8 mouse cellular contexts compared by ENCODE assay signal in genomic region chr16:38453203-38453553, GRCm38 (mm10). TPM values are rescaled to one million over a fixed set of nuclear protein-coding genes. Genes with fewer than 3 reads are reported as not detected.
DNase-seq lines count a peak whose midpoint lies in the region; ATAC-seq and TF ChIP-seq lines count a peak whose summit lies in the region.

No protein-coding gene starts in this region.

- H3K9me3 ChIP-seq in heart, embryonic 14.5 days (ENCODE audit: control insufficient read depth, low read length): no peaks in the 10 kb centered on the region
- no peaks in the 10 kb centered on the region for H3K9me3 ChIP-seq in ES-E14 (ENCODE audit: control insufficient read depth, insufficient read depth, low read depth, low read length)
- no peaks in the 10 kb centered on the region for H3K9me3 ChIP-seq in hindbrain, embryonic 10.5 days
- H3K9me3 ChIP-seq in midbrain, embryonic 10.5 days (replicated peaks): no peaks in the 10 kb centered on the region

- H3K27ac ChIP-seq in heart, embryonic 14.5 days (replicated peaks in 1 of 2; ENCODE audit: control insufficient read depth in 1 of 2, insufficient read depth in 1 of 2, low read depth in 2 of 2, low read length in 2 of 2): peak overlapping the region; percentile 72 to 91
- peak overlapping the region; percentile 54; the same call in 1 of the 2 replicates for H3K27ac ChIP-seq in ES-E14 (ENCODE audit: insufficient read depth, low read depth, low read length, poor library complexity, severe bottlenecking)
- H3K27ac ChIP-seq in hindbrain, embryonic 10.5 days: peak overlapping the region; percentile 98
- peak overlapping the region; percentile 97 for H3K27ac ChIP-seq in midbrain, embryonic 10.5 days (replicated peaks)

- H3K36me3 ChIP-seq in heart, embryonic 14.5 days (ENCODE audit: control insufficient read depth, insufficient read depth, low read length): peaks cover 24% of the 10 kb centered on the region
- peaks cover 6% of the 10 kb centered on the region; the same call in 1 of the 2 replicates for H3K36me3 ChIP-seq in ES-E14 (ENCODE audit: control insufficient read depth, insufficient read depth, low read length, poor library complexity, severe bottlenecking)
- H3K36me3 ChIP-seq in hindbrain, embryonic 10.5 days: peaks cover 25% of the 10 kb centered on the region
- H3K36me3 ChIP-seq in midbrain, embryonic 10.5 days: peaks cover 27% of the 10 kb centered on the region

- in situ Hi-C loops in ES-E14 (cut with MboI; ENCODE audit: low sequenced_read_pairs in 2 of 2, unreplicated experiment in 2 of 2): no loop called here

- peak overlapping the region; percentile 66 to 74 for H3K4me3 ChIP-seq in heart, embryonic 14.5 days (ENCODE audit: control insufficient read depth in 1 of 2, insufficient read depth in 1 of 2, low read depth in 1 of 2, low read length in 2 of 2)
- peak overlapping the region; percentile 75 to 95 for H3K4me3 ChIP-seq in ES-E14 (ENCODE audit: insufficient read depth in 1 of 2, low read depth in 1 of 2, low read length in 2 of 2, poor library complexity in 1 of 2, severe bottlenecking in 1 of 2)
- H3K4me3 ChIP-seq in hindbrain, embryonic 10.5 days: peak overlapping the region; percentile 79
- H3K4me3 ChIP-seq in midbrain, embryonic 10.5 days: peak overlapping the region; percentile 88

- H3K27me3 ChIP-seq in heart, embryonic 14.5 days (ENCODE audit: control insufficient read depth, insufficient read depth, low read length): no peaks in the 10 kb centered on the region
- H3K27me3 ChIP-seq in hindbrain, embryonic 10.5 days (ENCODE audit: insufficient read depth, poor library complexity, severe bottlenecking): no peaks in the 10 kb centered on the region
- H3K27me3 ChIP-seq in midbrain, embryonic 10.5 days (ENCODE audit: low read depth, poor library complexity, severe bottlenecking): no peaks in the 10 kb centered on the region

- peaks cover 8 to 9% of the 10 kb centered on the region in 2 experiments for H3K4me1 ChIP-seq in heart, embryonic 14.5 days (ENCODE audit: control insufficient read depth in 2 of 2, insufficient read depth in 2 of 2, low read length in 2 of 2)
- peaks cover 8 to 17% of the 10 kb centered on the region in 2 experiments for H3K4me1 ChIP-seq in ES-E14 (ENCODE audit: control insufficient read depth in 2 of 2, insufficient read depth in 2 of 2, low read length in 2 of 2, poor library complexity in 1 of 2)
- peaks cover 32% of the 10 kb centered on the region for H3K4me1 ChIP-seq in hindbrain, embryonic 10.5 days (replicated peaks)
- H3K4me1 ChIP-seq in midbrain, embryonic 10.5 days: peaks cover 24% of the 10 kb centered on the region

- 34% methylated on average over 3 of the region's 3 CpGs for WGBS in heart, embryonic 14.5 days
- 39% methylated on average over 3 of the region's 3 CpGs for WGBS in hindbrain, embryonic 10.5 days
- WGBS in midbrain, embryonic 10.5 days: 38% methylated on average over 3 of the region's 3 CpGs

- peak overlapping the region; percentile 86 for H3K4me2 ChIP-seq in heart, embryonic 14.5 days (ENCODE audit: low read length)

- no peak for DNase-seq in heart, adult 8-10 months (ENCODE audit: low spot score)
- DNase-seq in ES-E14 (ENCODE audit: low read depth, low spot score) (no peak), adipocyte (ENCODE audit: low spot score) (no peak)
- DNase-seq in hindbrain, embryonic 10.5 days (ENCODE audit: low spot score): no peak
- DNase-seq in midbrain, embryonic 10.5 days (ENCODE audit: low spot score): no peak
- DNase-seq in urinary bladder, postnatal 4 days (ENCODE audit: low spot score in 2 of 2): no peak
- DNase-seq in frontal cortex, adult 2 months (ENCODE audit: extremely low spot score in 1 of 2, low spot score in 1 of 2): no peak

- peak overlapping the region; percentile 96 for H3K9ac ChIP-seq in heart, embryonic 14.5 days (ENCODE audit: low read length)
- peak overlapping the region; percentile 85 for H3K9ac ChIP-seq in ES-E14 (ENCODE audit: insufficient read depth, low read depth, low read length, poor library complexity, severe bottlenecking)

- no peak for ATAC-seq in heart, embryonic 14.5 days (ENCODE audit: insufficient number of reproducible peaks, insufficient read depth, low FRiP score, low read depth)

TF ChIP-seq in ES-E14, 5 proteins besides CTCF, POLR2A, EP300 and RAD21:
- TF ChIP-seq ZC3H11A (IDR thresholded peaks at IDR 0.05; ENCODE audit: borderline replicate concordance, low read depth, low read length): no peak
- TF ChIP-seq HCFC1 (IDR thresholded peaks at IDR 0.05; ENCODE audit: borderline replicate concordance, insufficient read depth, low read length): no peak
- TF ChIP-seq CHD2 (IDR thresholded peaks at IDR 0.05; ENCODE audit: low read depth, low read length): no peak
- TF ChIP-seq MAFK (IDR thresholded peaks at IDR 0.05; ENCODE audit: insufficient read depth, low read depth, low read length): no peak
- no peak for TF ChIP-seq ZNF384 (IDR thresholded peaks at IDR 0.05; ENCODE audit: low read depth, low read length)

RNA-seq across cellular contexts. Expression of gene Adprh, which starts 0.7 kb away (rescaled TPM):
- 78.7 and 90.5 TPM in 2 replicates for polyA plus RNA-seq in heart, embryonic 14.5 days (2014; fragmentation: Nextera tagmentation; extraction: Ambion mirVana)
- 10 to 100 TPM; 23.8 to 24.8 (median 24.0) TPM for total RNA-seq in heart, adult 8-10 months (2022)
- 70.2 and 121 TPM in 2 replicates for total RNA-seq in ES-E14 (2012; rRNA removed)
- 143 and 164 TPM in 2 replicates for polyA plus RNA-seq in hindbrain, embryonic 10.5 days (2016; fragmentation: Nextera tagmentation; extraction: Ambion mirVana)
- 144 and 150 TPM in 2 replicates for polyA plus RNA-seq in midbrain, embryonic 10.5 days (2016; fragmentation: Nextera tagmentation; extraction: Ambion mirVana)
- polyA plus RNA-seq in frontal cortex, adult 2 months (2012; rRNA removed): 59.6 and 61.6 TPM in 2 replicates

RNA-seq across cellular contexts. Expression of gene Cd80, which starts 2.2 kb away (rescaled TPM):
- polyA plus RNA-seq in heart, embryonic 14.5 days (2014; fragmentation: Nextera tagmentation; extraction: Ambion mirVana): 0.38 and 0.73 TPM in 2 replicates
- 1 to 10 TPM in 1 of 4 experiments, under 1 TPM in 3; 0.54 to 1.3 (median 0.77) TPM for total RNA-seq in heart, adult 8-10 months (2022)
- total RNA-seq in ES-E14 (2012; rRNA removed): 11.1 and 15.2 TPM in 2 replicates
- 0.41 and 0.52 TPM in 2 replicates for polyA plus RNA-seq in hindbrain, embryonic 10.5 days (2016; fragmentation: Nextera tagmentation; extraction: Ambion mirVana)
- 0.23 and 0.67 TPM in 2 replicates for polyA plus RNA-seq in midbrain, embryonic 10.5 days (2016; fragmentation: Nextera tagmentation; extraction: Ambion mirVana)
- 0.48 TPM in 2 replicates for polyA plus RNA-seq in frontal cortex, adult 2 months (2012; rRNA removed)

RNA-seq across cellular contexts. Expression of gene Pla1a, which starts 20.2 kb away (rescaled TPM):
- polyA plus RNA-seq in heart, embryonic 14.5 days (2014; fragmentation: Nextera tagmentation; extraction: Ambion mirVana): 1.3 and 1.8 TPM in 2 replicates
- total RNA-seq in heart, adult 8-10 months (2022): 10 to 100 TPM in 3 of 4 experiments, 1 to 10 TPM in 1; 5.9 to 12.0 (median 10.6) TPM
- 4.9 and 6.0 TPM in 2 replicates for total RNA-seq in ES-E14 (2012; rRNA removed)
- 0.10 and 0.27 TPM in 2 replicates for polyA plus RNA-seq in hindbrain, embryonic 10.5 days (2016; fragmentation: Nextera tagmentation; extraction: Ambion mirVana)
- polyA plus RNA-seq in midbrain, embryonic 10.5 days (2016; fragmentation: Nextera tagmentation; extraction: Ambion mirVana): 0.07 and 0.11 TPM in 2 replicates
- polyA plus RNA-seq in frontal cortex, adult 2 months (2012; rRNA removed): 1.8 and 2.4 TPM in 2 replicates
